Mouse (Mus musculus) intestine, embryonic 14.5 days (tissue): Measurements from ENCODE around the gene Cir1. TPM values are rescaled to one million over a fixed set of nuclear protein-coding genes. Genes with fewer than 3 reads are reported as not detected.

Experiments
- ATAC-seq: fragments of 200-750 bp; cut with Nextera tagmentation; replicated peaks from 2 replicates; pipeline ENCODE4 v1.8.0; 2017; ENCODE audit warnings: low read depth, moderate number of reproducible peaks, moderate TSS enrichment, moderate library complexity; ENCODE audit not compliant: low FRiP score, low TSS enrichment
- DNase-seq: peaks from one replicate; pipeline ENCODE4 v3.0.0-alpha.2; 2018; ENCODE audit warnings: low spot score
- H3K27ac ChIP-seq: fragments of 300-500 bp; sonication (generic); 2 replicates; pipeline ENCODE4 v1.5.1; 2014; ENCODE audit warnings: low read depth, mild to moderate bottlenecking, control low read depth
- H3K27me3 ChIP-seq: fragments of 300-500 bp; sonication (generic); replicated peaks from 2 replicates; pipeline ENCODE4 v1.6.1; 2014; ENCODE audit warnings: low read length, control low read depth; ENCODE audit not compliant: control insufficient read depth, insufficient read depth
- H3K36me3 ChIP-seq: fragments of 300-500 bp; sonication (generic); 2 replicates; pipeline ENCODE4 v1.6.1; 2014; ENCODE audit warnings: low read length, control low read depth; ENCODE audit not compliant: control insufficient read depth, insufficient read depth
- H3K4me1 ChIP-seq: fragments of 300-500 bp; sonication (generic); replicated peaks from 2 replicates; pipeline ENCODE4 v1.6.1; 2014; ENCODE audit warnings: low read length, control low read depth, mixed read lengths; ENCODE audit not compliant: control insufficient read depth, insufficient read depth
- H3K4me2 ChIP-seq: fragments of 300-500 bp; sonication (generic); 2 replicates; pipeline ENCODE4 v1.6.1; 2014; ENCODE audit warnings: low read length
- H3K4me3 ChIP-seq: fragments of 300-500 bp; sonication (generic); 2 replicates; pipeline ENCODE4 v1.5.1; 2014; ENCODE audit warnings: low read depth, low read length, control low read depth, mixed read lengths
- H3K9ac ChIP-seq: fragments of 300-500 bp; sonication (generic); 2 replicates; pipeline ENCODE4 v1.6.1; 2014; ENCODE audit warnings: mild to moderate bottlenecking, low read length
- H3K9me3 ChIP-seq: fragments of 300-500 bp; sonication (generic); 2 replicates; pipeline ENCODE4 v1.6.1; 2016; ENCODE audit warnings: low read length, control low read depth; ENCODE audit not compliant: control insufficient read depth
- WGBS: fragments of 180-500 bp; shearing (Covaris S2); extraction: QIAGEN DNeasy Blood & Tissue Kit; methylation state at CpG from one replicate; pipeline ENCODE4 v1.1.7; 2014; 5-methylcytosine and 5-hydroxymethylcytosine counted together
- polyA plus RNA-seq: library from polyadenylated mRNA; unstranded; fragments of >200 nt; fragmentation: Nextera tagmentation; extraction: Ambion mirVana; gene quantifications from 2 replicates; pipeline ENCODE4 v1.2.1, GENCODE M21; 2014

Cir1 gene
- polyA plus RNA-seq = 22.3 and 24.5 TPM in 2 replicates

GRCm38 (mm10) chr2:73312152-73313116 is at the start of gene Cir1, which contains the start of gene Scrn3:
Cir1 (minus strand) TSS chr2:73312701.
Scrn3 (plus strand) TSS chr2:73312601.
- peak; percentile 93 for DNase-seq
- H3K4me2 ChIP-seq = peak within 1 kb of the TSS; percentile 86
- H3K36me3 ChIP-seq = peaks cover 25% of the 10 kb centered on the region
- peak within 1 kb of the TSS; percentile 82 for H3K27ac ChIP-seq
- H3K9me3 ChIP-seq = no peaks in the 10 kb centered on the region
- H3K27me3 ChIP-seq = no peaks in the 10 kb centered on the region
- whole genome bisulfite sequencing = under 1% methylated on average over 64 of the region's 64 CpGs
- H3K4me3 ChIP-seq = peak within 1 kb of the TSS; percentile 99
- peaks cover 7% of the 10 kb centered on the region for H3K4me1 ChIP-seq
- ATAC-seq = peak; percentile 96
- peak within 1 kb of the TSS; percentile 81 for H3K9ac ChIP-seq

- no peak for ATAC-seq
- Histone ChIP-seq H3K36me3 (no peaks in the 10 kb centered on the region), H3K27ac (no peak overlapping the region), H3K27me3 (no peaks in the 10 kb centered on the region), H3K4me3 (no peak overlapping the region), H3K4me1 (no peaks in the 10 kb centered on the region), H3K9me3 (no peaks in the 10 kb centered on the region), H3K9ac (no peak overlapping the region), H3K4me2 (no peak overlapping the region)
- no peak for DNase-seq
- WGBS = 88% methylated on average over 2 of the region's 2 CpGs
Observed at GRCm38 (mm10) chr2:73360536-73360935, 48.0 kb upstream of the Cir1 start.

GRCm38 (mm10) chr2:73359941-73360340 is 47.4 kb upstream of the Cir1 start:
- WGBS = 92% methylated on average over 5 of the region's 5 CpGs
- no peaks in the 10 kb centered on the region for H3K4me1 ChIP-seq
- no peak overlapping the region for H3K27ac ChIP-seq
- no peaks in the 10 kb centered on the region for H3K36me3 ChIP-seq
- H3K9ac ChIP-seq = no peak overlapping the region
- no peak for ATAC-seq
- no peak overlapping the region for H3K4me3 ChIP-seq
- no peak overlapping the region for H3K4me2 ChIP-seq
- DNase-seq = no peak
- H3K9me3 ChIP-seq = no peaks in the 10 kb centered on the region
- no peaks in the 10 kb centered on the region for H3K27me3 ChIP-seq

GRCm38 (mm10) chr2:73357004-73357403 is 44.5 kb upstream of the Cir1 start:
- WGBS = 55% methylated on average over 18 of the region's 18 CpGs
- peak overlapping the region; percentile 26; the same call in 1 of the 2 replicates for H3K4me2 ChIP-seq
- H3K36me3 ChIP-seq = no peaks in the 10 kb centered on the region
- DNase-seq (no peak), ATAC-seq (no peak)
- H3K9me3 ChIP-seq = no peaks in the 10 kb centered on the region
- no peaks in the 10 kb centered on the region for H3K27me3 ChIP-seq
- H3K4me3 ChIP-seq = no peak overlapping the region
- H3K4me1 ChIP-seq = no peaks in the 10 kb centered on the region
- no peak overlapping the region for H3K9ac ChIP-seq
- no peak overlapping the region for H3K27ac ChIP-seq

- no peak overlapping the region for H3K9ac ChIP-seq
- no peaks in the 10 kb centered on the region for H3K4me1 ChIP-seq
- 43% methylated on average over 7 of the region's 7 CpGs for WGBS
- H3K27ac ChIP-seq = 0 out of 2 replicates have a peak overlapping the region, but pooled peaks have one; percentile 13
- peak overlapping the region; percentile 9; the same call in 1 of the 2 replicates for H3K4me2 ChIP-seq
- DNase-seq (no peak), ATAC-seq (no peak)
- H3K9me3 ChIP-seq = no peaks in the 10 kb centered on the region
- H3K36me3 ChIP-seq = no peaks in the 10 kb centered on the region
- H3K27me3 ChIP-seq = no peaks in the 10 kb centered on the region
- H3K4me3 ChIP-seq = no peak overlapping the region
Observed at GRCm38 (mm10) chr2:73351927-73352374, 39.5 kb upstream of the Cir1 start.

GRCm38 (mm10) chr2:73351496-73351895 is 39.0 kb upstream of the Cir1 start:
- no peaks in the 10 kb centered on the region for H3K4me1 ChIP-seq
- no peaks in the 10 kb centered on the region for H3K36me3 ChIP-seq
- no peak overlapping the region for H3K4me3 ChIP-seq
- H3K9ac ChIP-seq = no peak overlapping the region
- H3K9me3 ChIP-seq = no peaks in the 10 kb centered on the region
- WGBS = 29% methylated on average over 5 of the region's 5 CpGs
- DNase-seq (no peak), ATAC-seq (no peak)
- no peaks in the 10 kb centered on the region for H3K27me3 ChIP-seq
- H3K27ac ChIP-seq = 0 out of 2 replicates have a peak overlapping the region, but pooled peaks have one; percentile 13
- peak overlapping the region; percentile 9; the same call in 1 of the 2 replicates for H3K4me2 ChIP-seq

GRCm38 (mm10) chr2:73348221-73348620 is 35.7 kb upstream of the Cir1 start:
- H3K4me2 ChIP-seq = no peak overlapping the region
- ATAC-seq (no peak), DNase-seq (no peak)
- no peaks in the 10 kb centered on the region for H3K36me3 ChIP-seq
- no peak overlapping the region for H3K27ac ChIP-seq
- H3K9me3 ChIP-seq = no peaks in the 10 kb centered on the region
- no peaks in the 10 kb centered on the region for H3K4me1 ChIP-seq
- WGBS = 86% methylated on average over 6 of the region's 6 CpGs
- H3K9ac ChIP-seq = no peak overlapping the region
- no peaks in the 10 kb centered on the region for H3K27me3 ChIP-seq
- no peak overlapping the region for H3K4me3 ChIP-seq

GRCm38 (mm10) chr2:73347766-73348165 is 35.3 kb upstream of the Cir1 start:
- Histone ChIP-seq H3K27me3 (no peaks in the 10 kb centered on the region), H3K9ac (no peak overlapping the region), H3K27ac (no peak overlapping the region), H3K4me3 (no peak overlapping the region), H3K4me2 (no peak overlapping the region), H3K4me1 (no peaks in the 10 kb centered on the region), H3K9me3 (no peaks in the 10 kb centered on the region), H3K36me3 (no peaks in the 10 kb centered on the region)
- DNase-seq (no peak), ATAC-seq (no peak)
- 79% methylated on average over 9 of the region's 9 CpGs for WGBS
